Mouse (Mus musculus) MEL (cell line): Measurements from ENCODE around the gene Adam22. TPM values are rescaled to one million over a fixed set of nuclear protein-coding genes. Genes with fewer than 3 reads are reported as not detected.
"Not testable (repeated sequence)": the region's sequence is repeated elsewhere in the genome, so short reads cannot be mapped to it uniquely, and the experiment has no call there.

ENCODE experiments used
- DNase-seq: peaks from one replicate; pipeline ENCODE4 v3.0.0; 2011; ENCODE audit warnings: low read depth, low spot score
- H3K27ac ChIP-seq: 2 replicates; pipeline ENCODE4 v1.5.1; 2012; ENCODE audit warnings: low read depth, mild to moderate bottlenecking, control low read depth, low read length, moderate library complexity; ENCODE audit not compliant: control insufficient read depth
- H3K27me3 ChIP-seq, 2 experiments: fragments of 150-350 bp in 1 of 2; sonication (generic) in 1 of 2; 2 replicates each; pipeline ENCODE4 v1.6.1; 2012; ENCODE audit warnings: low read length in 2 of 2, mild to moderate bottlenecking in 2 of 2, improper control_type of control experiment in 1 of 2, moderate library complexity in 1 of 2; ENCODE audit not compliant: insufficient read depth in 2 of 2, control insufficient read depth in 1 of 2
- H3K36me3 ChIP-seq, 2 experiments: 2 replicates each; pipeline ENCODE4 v1.6.1; 2012 to 2014; ENCODE audit warnings: low read length in 2 of 2, improper control_type of control experiment in 1 of 2, inconsistent platforms in 1 of 2, mild to moderate bottlenecking in 1 of 2; ENCODE audit not compliant: insufficient read depth in 2 of 2, control insufficient read depth in 1 of 2
- H3K4me1 ChIP-seq, 2 experiments: fragments of 150-350 bp in 1 of 2; sonication (generic) in 1 of 2; 2 replicates each; pipeline ENCODE4 v1.6.1; 2012; ENCODE audit warnings: low read length in 2 of 2, improper control_type of control experiment in 1 of 2, mild to moderate bottlenecking in 1 of 2; ENCODE audit not compliant: insufficient read depth in 2 of 2, control insufficient read depth in 1 of 2
- H3K4me3 ChIP-seq, 2 experiments: fragments of 150-350 bp in 1 of 2; sonication (generic) in 1 of 2; 2 replicates each; pipeline ENCODE4 v1.5.1; 2012; ENCODE audit warnings: low read depth in 2 of 2, low read length in 2 of 2, mild to moderate bottlenecking in 2 of 2, moderate library complexity in 2 of 2, control low read depth in 1 of 2, improper control_type of control experiment in 1 of 2; ENCODE audit not compliant: control insufficient read depth in 1 of 2, insufficient read depth in 1 of 2
- H3K79me2 ChIP-seq: 2 replicates; pipeline ENCODE4 v1.6.1; 2012; ENCODE audit warnings: mild to moderate bottlenecking, low read length, moderate library complexity; ENCODE audit not compliant: control insufficient read depth, poor library complexity, insufficient read depth
- H3K9ac ChIP-seq: 2 replicates; pipeline ENCODE4 v1.6.1; 2012; ENCODE audit warnings: low read depth, mild to moderate bottlenecking, control low read depth, low read length, moderate library complexity; ENCODE audit not compliant: control insufficient read depth, poor library complexity, severe bottlenecking
- H3K9me3 ChIP-seq: fragments of 150-350 bp; sonication (generic); replicated peaks from 2 replicates; pipeline ENCODE4 v1.6.1; 2012; ENCODE audit warnings: mild to moderate bottlenecking, low read length, improper control_type of control experiment, moderate library complexity; ENCODE audit not compliant: insufficient read depth
- CHD1 ChIP-seq: IDR thresholded peaks from 2 replicates; pipeline ENCODE4 v1.6.1; 2012; ENCODE audit warnings: low read depth, mild to moderate bottlenecking, inconsistent platforms, low read length, improper control_type of control experiment
- EP300 ChIP-seq, 2 experiments: IDR thresholded peaks; 2 replicates each; pipeline ENCODE4 v1.6.1; 2011; ENCODE audit warnings: improper control_type of control experiment in 2 of 2, low read length in 2 of 2, low read depth in 1 of 2, mild to moderate bottlenecking in 1 of 2
- ETS1 ChIP-seq: IDR thresholded peaks from 2 replicates; pipeline ENCODE4 v1.6.1; 2012; ENCODE audit warnings: low read depth, mild to moderate bottlenecking, inconsistent platforms, low read length, improper control_type of control experiment, moderate library complexity
- GABPA ChIP-seq: IDR thresholded peaks from 2 replicates; pipeline ENCODE4 v1.6.1; 2012; ENCODE audit warnings: low read depth, mild to moderate bottlenecking, inconsistent platforms, low read length, improper control_type of control experiment, moderate library complexity
- JUND ChIP-seq: IDR thresholded peaks from 2 replicates; pipeline ENCODE4 v1.6.1; 2011; ENCODE audit warnings: low read depth, mild to moderate bottlenecking, improper control_type of control experiment, low read length
- KAT2A ChIP-seq: conservative IDR thresholded peaks from 2 replicates; pipeline ENCODE4 v1.6.1; 2012; ENCODE audit warnings: low read depth, low read length, improper control_type of control experiment, inconsistent platforms
- MAFK ChIP-seq: IDR thresholded peaks from 2 replicates; pipeline ENCODE4 v1.6.1; 2011; ENCODE audit warnings: low read depth, mild to moderate bottlenecking, low read length, improper control_type of control experiment, borderline replicate concordance
- MAX ChIP-seq: IDR thresholded peaks from 2 replicates; pipeline ENCODE4 v1.6.1; 2011; ENCODE audit warnings: low read length, improper control_type of control experiment
- MXI1 ChIP-seq: IDR thresholded peaks from 2 replicates; pipeline ENCODE4 v1.6.1; 2011; ENCODE audit warnings: mild to moderate bottlenecking, low read depth, low read length, improper control_type of control experiment
- MYB ChIP-seq: IDR thresholded peaks from 2 replicates; pipeline ENCODE4 v1.6.1; 2011; ENCODE audit warnings: mild to moderate bottlenecking, low read depth, low read length, improper control_type of control experiment
- NELFE ChIP-seq: IDR thresholded peaks from 2 replicates; pipeline ENCODE4 v1.6.1; 2011; ENCODE audit warnings: low read depth, low read length, improper control_type of control experiment
- NRF1 ChIP-seq: IDR thresholded peaks from 2 replicates; pipeline ENCODE4 v1.6.1; 2014; ENCODE audit warnings: low read depth, mild to moderate bottlenecking, inconsistent platforms, low read length, improper control_type of control experiment, moderate library complexity; ENCODE audit not compliant: poor library complexity, insufficient read depth, severe bottlenecking
- POLR2A ChIP-seq, 2 experiments: IDR thresholded peaks; 2 replicates each; pipeline ENCODE4 v1.6.1; 2011 to 2012; ENCODE audit warnings: low read length in 2 of 2, mild to moderate bottlenecking in 2 of 2, control low read depth in 1 of 2, improper control_type of control experiment in 1 of 2, low read depth in 1 of 2, moderate library complexity in 1 of 2; ENCODE audit not compliant: control insufficient read depth in 1 of 2, insufficient read depth in 1 of 2, poor library complexity in 1 of 2
- POLR2AphosphoS2 ChIP-seq: IDR thresholded peaks from 2 replicates; pipeline ENCODE4 v1.6.1; 2011; ENCODE audit warnings: low read length, improper control_type of control experiment
- RAD21 ChIP-seq: IDR thresholded peaks from 2 replicates; pipeline ENCODE4 v1.6.1; 2011; ENCODE audit warnings: mild to moderate bottlenecking, low read depth, low read length, improper control_type of control experiment
- RCOR1 ChIP-seq: IDR thresholded peaks from 2 replicates; pipeline ENCODE4 v1.6.1; 2012; ENCODE audit warnings: low read depth, mild to moderate bottlenecking, inconsistent platforms, low read length, improper control_type of control experiment
- SIN3A ChIP-seq: IDR thresholded peaks from 2 replicates; pipeline ENCODE4 v1.6.1; 2012; ENCODE audit warnings: low read length, improper control_type of control experiment, inconsistent platforms
- SMC3 ChIP-seq: IDR thresholded peaks from 2 replicates; pipeline ENCODE4 v1.6.1; 2011; ENCODE audit warnings: low read depth, low read length, improper control_type of control experiment
- TAL1 ChIP-seq: IDR thresholded peaks from 2 replicates; pipeline ENCODE4 v1.6.1; 2012; ENCODE audit warnings: mild to moderate bottlenecking, inconsistent platforms, low read length, moderate library complexity, mixed read lengths
- TBP ChIP-seq: IDR thresholded peaks from 2 replicates; pipeline ENCODE4 v1.8.0; 2011; ENCODE audit warnings: low read depth, low read length, improper control_type of control experiment
- USF1 ChIP-seq: IDR thresholded peaks from 2 replicates; pipeline ENCODE4 v1.6.1; 2014; ENCODE audit warnings: low read depth, mild to moderate bottlenecking, inconsistent platforms, low read length, improper control_type of control experiment, moderate library complexity
- USF2 ChIP-seq, 2 experiments: IDR thresholded peaks; 2 replicates each; pipeline ENCODE4 v1.6.1; 2011 to 2012; ENCODE audit warnings: improper control_type of control experiment in 2 of 2, low read length in 2 of 2, borderline replicate concordance in 1 of 2, inconsistent platforms in 1 of 2, low read depth in 1 of 2, mild to moderate bottlenecking in 1 of 2; ENCODE audit not compliant: insufficient read depth in 1 of 2
- ZNF384 ChIP-seq: IDR thresholded peaks from 2 replicates; pipeline ENCODE4 v1.6.1; 2012; ENCODE audit warnings: low read depth, mild to moderate bottlenecking, inconsistent platforms, low read length, improper control_type of control experiment
- polyA plus RNA-seq, 2 experiments: library from polyadenylated mRNA; stranded (reverse) in 1 of 2; unstranded in 1 of 2; fragments of >175 nt in 1 of 2; fragments of >200 nt in 1 of 2; gene quantifications; 2 replicates each; pipeline versions ENCODE4 v1.2.1 to v1.2.4; 2012; ENCODE audit warnings: low replicate concordance in 2 of 2, low read depth in 1 of 2; ENCODE audit not compliant: insufficient read length in 2 of 2, insufficient read depth in 1 of 2, missing spikeins in 1 of 2
- total RNA-seq: library from RNA; depleted of rRNA; stranded (reverse); fragments of 300-350 nt; gene quantifications from 2 replicates; pipeline ENCODE4 v1.2.3, GENCODE M21; 2012

Adam22 gene
- total and polyA plus RNA-seq, 3 experiments, result 1.2 to 1.6 TPM; not detected in 1

DNA sequence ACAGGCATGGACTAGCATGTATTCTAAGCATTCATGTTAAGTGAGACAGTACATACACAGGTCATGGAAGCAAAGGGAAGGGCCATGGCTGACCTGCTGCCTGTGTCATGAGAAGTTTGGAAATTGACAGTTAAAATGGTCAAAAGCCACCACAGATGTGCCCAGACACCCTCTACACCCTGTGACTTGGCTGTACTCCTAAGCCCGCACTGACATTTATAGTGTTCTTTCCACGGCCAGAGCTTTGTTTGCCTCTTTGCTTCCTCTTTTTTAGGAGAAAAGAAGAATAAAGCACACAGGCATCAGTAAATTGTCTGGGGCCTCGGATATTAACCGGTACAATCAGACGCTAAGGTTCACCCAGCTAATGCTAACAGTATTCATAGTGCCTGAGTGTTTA lies 146.3 kb downstream of the Adam22 start (continued):
- TF ChIP-seq SIN3A, result no peak
- TF ChIP-seq GABPA, result no peak

DNA sequence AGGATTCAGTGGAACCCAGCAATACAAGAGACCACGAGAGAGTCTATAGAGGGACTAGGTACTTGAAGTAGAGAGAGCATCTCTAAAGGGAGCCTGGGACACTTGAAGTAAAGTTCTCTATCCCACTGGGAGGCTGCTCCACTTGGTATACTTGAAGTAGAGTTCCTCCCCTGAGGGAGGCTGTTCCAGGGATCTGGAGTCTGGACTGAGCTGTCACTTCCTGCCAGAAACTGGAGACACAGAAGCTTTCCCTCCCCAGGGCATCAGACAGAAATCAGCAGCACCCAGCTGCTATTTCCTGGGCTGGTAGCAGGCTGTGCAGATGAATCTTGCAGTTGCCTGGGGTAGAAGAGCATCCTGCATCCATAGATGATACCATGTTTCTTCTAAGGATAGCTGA lies 152.1 kb downstream of the Adam22 start:
- Histone ChIP-seq H3K79me2 (no peaks in the 10 kb centered on the region), H3K9me3 (no peaks in the 10 kb centered on the region), H3K4me1 (no peaks in the 10 kb centered on the region), H3K27ac (no peak overlapping the region), H3K27me3 (no peaks in the 10 kb centered on the region), H3K36me3 (no peaks in the 10 kb centered on the region), H3K9ac (no peak overlapping the region), H3K4me3 (no peak overlapping the region)
- TF ChIP-seq ETS1 (no peak), MYB (no peak), TBP (no peak), MXI1 (no peak), SIN3A (no peak), KAT2A (no peak), USF2 (IDR thresholded peaks at IDR 0.05; ENCODE audit: borderline replicate concordance in 1 of 2, insufficient read depth in 1 of 2, low read depth in 1 of 2, low read length in 2 of 2) (no peak)
- no peak for DNase-seq

DNA sequence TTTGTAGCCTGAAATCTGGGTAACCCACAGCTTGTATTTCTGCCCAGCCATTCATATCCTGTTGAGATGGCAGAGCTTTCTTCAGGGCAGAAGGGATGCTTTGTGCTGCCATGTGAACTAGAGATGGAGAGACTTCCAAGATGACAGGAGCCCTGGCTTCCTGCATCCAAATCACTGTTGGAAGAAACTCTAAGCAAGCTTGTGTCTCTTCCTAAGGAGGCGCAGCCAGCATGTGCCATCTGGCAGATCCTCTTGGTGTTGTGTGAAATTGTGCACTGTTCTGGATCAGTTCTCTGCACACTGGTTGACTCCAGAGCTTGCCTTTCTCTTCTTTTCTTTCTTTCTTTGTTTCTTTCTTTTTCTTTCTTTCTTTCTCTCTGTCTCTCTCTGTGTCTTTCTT lies 183.0 kb downstream of the Adam22 start:
- H3K36me3 ChIP-seq, H3K79me2 ChIP-seq, H3K9me3 ChIP-seq, H3K9ac ChIP-seq, H3K27ac ChIP-seq, H3K27me3 ChIP-seq, DNase-seq, H3K4me1 ChIP-seq, H3K4me3 ChIP-seq: not testable (repeated sequence)

DNA sequence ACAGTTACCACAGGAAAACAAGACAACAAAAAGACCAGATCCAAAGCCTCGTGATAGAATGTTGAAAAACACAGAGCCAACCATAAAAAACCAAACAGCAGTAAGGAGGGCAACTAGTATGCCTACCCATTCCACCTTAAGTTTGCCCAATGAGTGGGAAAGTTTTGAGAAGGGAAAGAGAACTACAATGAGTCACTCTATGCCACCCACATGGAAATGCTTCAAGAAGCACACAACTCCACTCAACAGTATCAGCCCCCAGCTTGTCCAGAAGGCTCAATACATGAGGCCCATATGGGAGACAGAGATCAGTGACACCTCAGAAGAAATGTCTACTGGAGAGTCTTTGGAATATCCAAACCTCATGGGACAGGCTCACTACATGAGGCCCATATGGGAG lies 187.3 kb downstream of the Adam22 start:
- H3K4me3 ChIP-seq, result no peak overlapping the region
- no peaks in the 10 kb centered on the region for H3K79me2 ChIP-seq
- DNase-seq, result no peak
- no peaks in the 10 kb centered on the region for H3K36me3 ChIP-seq
- TF ChIP-seq KAT2A (no peak), RCOR1 (no peak), NRF1 (no peak), SIN3A (no peak), SMC3 (no peak), ZNF384 (no peak), JUND (no peak), RAD21 (no peak), TAL1 (no peak), CHD1 (no peak), MAFK (no peak), EP300 (IDR thresholded peaks at IDR 0.05; ENCODE audit: low read depth in 1 of 2, low read length in 2 of 2) (no peak), MAX (no peak), NELFE (no peak), POLR2AphosphoS2 (no peak), USF1 (no peak), ETS1 (no peak), POLR2A (IDR thresholded peaks at IDR 0.05; ENCODE audit: control insufficient read depth in 1 of 2, insufficient read depth in 1 of 2, low read depth in 1 of 2, low read length in 2 of 2, poor library complexity in 1 of 2) (no peak), MXI1 (no peak)
- H3K4me1 ChIP-seq, result no peaks in the 10 kb centered on the region
- H3K27me3 ChIP-seq, result no peaks in the 10 kb centered on the region
- no peak overlapping the region for H3K9ac ChIP-seq
- no peak overlapping the region for H3K27ac ChIP-seq
- H3K9me3 ChIP-seq, result no peaks in the 10 kb centered on the region
